Mouse (Mus musculus) spleen, adult 2 months (tissue): ENCODE measurements around the gene Ywhag.

Experiments used
- CTCF ChIP-seq: fragments of 200-500 bp; IDR thresholded peaks from 2 replicates; pipeline ENCODE4 v1.5.1; 2011; ENCODE audit warnings: mild to moderate bottlenecking, inconsistent platforms; ENCODE audit not compliant: insufficient read depth, insufficient read length, insufficient replicate concordance; ENCODE audit errors: extremely low read depth
- POLR2A ChIP-seq: fragments of 200-500 bp; IDR thresholded peaks from 2 replicates; pipeline ENCODE4 v1.6.1; 2011; ENCODE audit warnings: low read depth, low read length, inconsistent platforms

- TF ChIP-seq POLR2A (no peak), CTCF (no peak)
Measured at GRCm38 (mm10) chr5:135894958-135895357, 39.5 kb downstream of the Ywhag start.
